In the genomic region with DNA sequence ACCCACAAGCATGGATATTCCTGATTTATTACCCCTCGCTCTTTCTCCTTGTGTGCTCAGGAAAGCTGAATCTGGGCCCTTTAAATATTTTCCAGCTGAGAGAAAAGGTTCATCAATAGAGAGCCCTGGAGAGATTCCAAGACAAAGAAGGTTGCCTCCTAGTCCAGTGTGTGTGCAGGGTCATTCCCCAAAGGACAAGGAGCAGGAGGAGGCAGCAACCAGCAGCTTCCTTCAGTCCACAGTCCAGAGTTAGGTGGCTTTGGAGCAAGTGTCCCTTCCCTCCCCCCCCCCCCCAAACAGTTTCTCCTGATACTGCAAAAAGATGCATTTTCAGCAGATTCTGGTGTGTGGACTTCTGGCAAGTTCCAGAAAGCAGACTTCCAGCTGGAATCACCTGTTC, we compare ENCODE assay signal across 15 mouse cellular contexts. TPM values are rescaled to one million over a fixed set of nuclear protein-coding genes. Genes with fewer than 3 reads are reported as not detected.
A peak's percentile ranks its signal among the peaks of the same experiment; 100 is the strongest.
DNase-seq lines count a peak whose midpoint lies in the region.
"Had no signal": no experiment of that assay in that cellular context is flagged by ENCODE, and none has a peak within 500 bp of the region (broad histone marks: within the 10 kb centered on the region; RNA-seq: fewer than 3 reads in every experiment).

No protein-coding gene starts in this region.

- peak; percentile 77 for DNase-seq in kidney, adult 11 months
- DNase-seq in kidney, postnatal 10 days: no peak
- DNase-seq in kidney, adult 8-10 months: peak; percentile 52 to 83
- no peak for DNase-seq in kidney, postnatal 4 days
- peak; percentile 59 for DNase-seq in kidney, postnatal 14 days
- peak; percentile 43 to 85 for DNase-seq in kidney, postnatal 25 days
- DNase-seq in embryo, embryonic 10 days (ENCODE audit: low spot score): no peak
- no peak for DNase-seq in heart, postnatal 4 days
- DNase-seq: adrenal gland, adult 2 months; adrenal gland, postnatal 14 days; cerebellum, adult 11 months; cerebellum, adult 8-10 months; cerebellum, postnatal 14 days; gastrocnemius, adult 2 months; gastrocnemius, postnatal 14 days had no signal

RNA-seq across cellular contexts. Expression of gene Tle4, which starts 3.0 kb away (rescaled TPM):
- 10 to 100 TPM; 11.9 to 12.3 TPM for total RNA-seq in heart, postnatal 4 days (2021)

Comparison
In these comparisons a context has a peak if more than half of its experiments do, and no peak if none do; other contexts are left out.
1. DNase-seq: peak in kidney, adult 11 months (single experiment), kidney, adult 8-10 months (2 of 2), kidney, postnatal 14 days (single experiment) and kidney, postnatal 25 days (2 of 2); none in kidney, postnatal 10 days (single experiment), kidney, postnatal 4 days (0 of 2), embryo, embryonic 10 days (single experiment) and heart, postnatal 4 days (single experiment).